Mouse (Mus musculus) frontal cortex, postnatal 14 days (tissue): ENCODE data around the gene Hspbap1.

Experiments used
- DNase-seq, 2 experiments: peaks; one replicate each; pipeline ENCODE4 v3.0.0; 2022; ENCODE audit warnings: low spot score in 2 of 2

Gene Hspbap1

DNA sequence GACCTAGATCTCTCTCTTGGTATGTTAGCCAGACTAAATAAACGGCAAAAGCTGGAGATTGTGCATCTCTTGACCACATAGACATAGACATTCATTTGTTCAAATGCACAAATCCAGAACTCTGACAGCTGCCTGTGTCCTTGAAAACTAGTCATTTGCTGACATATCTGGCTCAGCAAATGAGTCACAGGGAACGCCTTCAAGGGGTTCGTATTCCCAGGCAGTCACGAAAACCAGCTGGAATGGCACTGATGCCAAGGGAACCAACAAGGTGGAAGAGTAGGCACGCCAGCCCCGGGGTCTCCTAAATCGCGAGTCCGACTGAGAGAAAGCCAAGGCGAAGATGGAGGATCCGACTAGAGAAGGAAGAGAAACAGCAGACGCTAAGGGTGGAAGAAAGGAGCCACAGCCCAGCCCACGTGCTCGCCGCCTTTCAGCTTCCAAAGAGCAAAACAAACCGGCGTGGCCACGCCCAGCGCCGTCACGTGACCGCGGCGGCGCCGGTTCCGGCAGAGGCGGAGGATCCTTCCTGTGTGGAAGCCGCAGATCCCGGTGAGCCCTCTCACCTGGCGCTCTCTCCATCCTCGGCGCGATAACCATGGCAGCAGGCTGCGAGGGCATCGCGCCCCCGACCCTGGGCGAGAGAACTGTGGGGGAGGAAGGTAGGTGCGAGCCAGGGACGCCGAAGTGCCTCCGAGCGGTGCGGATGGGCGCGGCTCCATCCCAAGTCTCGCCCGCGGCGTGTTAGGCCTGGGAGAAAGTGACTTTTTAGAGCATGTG, at the start of gene Hspbap1:
Hspbap1 (plus strand) TSS at position 498 of the 780 bp plus-strand sequence.
- peak; percentile 80 to 91 for DNase-seq

GRCm38 (mm10) chr16:35724561-35724960, 45.6 kb upstream of the Hspbap1 start:
- no peak for DNase-seq

DNA sequence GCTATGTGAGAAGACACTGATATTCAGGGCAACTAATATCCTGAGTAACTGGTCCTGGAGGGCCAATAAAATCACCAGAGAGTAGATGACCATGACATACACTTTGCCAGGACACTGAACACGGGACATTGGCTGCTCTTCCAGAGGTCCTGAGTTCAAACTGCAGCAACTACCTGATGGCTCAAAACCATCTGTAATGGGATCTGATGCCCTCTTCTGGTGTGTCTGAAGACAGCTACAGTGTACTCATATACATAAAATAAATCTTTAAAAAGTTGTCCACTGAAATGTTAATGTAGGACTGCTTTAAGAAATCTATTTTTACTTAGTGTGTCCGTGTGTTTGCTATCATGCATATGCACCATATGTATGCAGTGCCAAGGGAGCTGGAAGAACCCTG, 43.6 kb upstream of the Hspbap1 start:
- DNase-seq = no peak

- no peak for DNase-seq
These were observed 40.9 kb upstream of the Hspbap1 start for GRCm38 (mm10) chr16:35729151-35729738.

DNA sequence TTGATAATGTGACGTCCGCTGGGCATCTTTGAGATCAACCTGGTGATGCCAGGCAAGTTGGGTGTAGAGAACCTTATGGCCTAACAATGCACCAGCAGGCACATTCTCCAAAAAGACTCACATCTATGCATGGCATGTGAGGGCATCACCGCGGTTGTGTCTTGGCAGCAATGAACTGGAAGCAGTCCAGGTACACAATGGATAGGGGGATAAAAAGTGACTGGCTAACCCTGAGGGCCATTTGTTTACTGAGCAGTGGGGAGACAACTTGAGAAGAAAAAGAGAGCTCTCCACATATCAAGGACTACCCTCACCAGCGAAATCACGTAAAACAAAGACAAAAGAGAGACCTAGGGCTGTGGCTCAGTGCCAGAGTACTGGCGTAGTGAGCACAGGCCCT, 38.1 kb upstream of the Hspbap1 start:
- DNase-seq = no peak

DNA sequence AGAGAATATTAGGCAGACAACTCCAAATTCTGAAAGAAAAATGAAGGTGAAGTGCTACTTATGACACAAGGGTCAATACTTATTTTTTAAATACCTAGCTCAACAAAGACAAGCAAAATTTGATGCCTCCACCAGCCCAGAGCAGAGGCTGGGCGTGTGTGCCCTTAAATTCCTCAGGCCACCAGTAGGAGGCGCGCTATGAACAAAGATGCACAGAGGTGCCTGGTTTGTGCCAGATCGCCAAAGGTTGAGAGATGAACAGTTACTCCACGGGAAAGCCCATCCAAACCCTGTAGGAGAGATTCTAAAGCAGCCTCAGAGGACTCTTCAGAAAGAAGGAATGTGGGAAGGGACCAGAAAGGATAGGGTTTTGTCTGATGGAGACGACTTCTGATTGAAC, 36.1 kb upstream of the Hspbap1 start:
- peak in 1 of 2 experiments; percentile 42 for DNase-seq

GRCm38 (mm10) chr16:35738096-35738767, 31.9 kb upstream of the Hspbap1 start:
- DNase-seq = no peak

DNA sequence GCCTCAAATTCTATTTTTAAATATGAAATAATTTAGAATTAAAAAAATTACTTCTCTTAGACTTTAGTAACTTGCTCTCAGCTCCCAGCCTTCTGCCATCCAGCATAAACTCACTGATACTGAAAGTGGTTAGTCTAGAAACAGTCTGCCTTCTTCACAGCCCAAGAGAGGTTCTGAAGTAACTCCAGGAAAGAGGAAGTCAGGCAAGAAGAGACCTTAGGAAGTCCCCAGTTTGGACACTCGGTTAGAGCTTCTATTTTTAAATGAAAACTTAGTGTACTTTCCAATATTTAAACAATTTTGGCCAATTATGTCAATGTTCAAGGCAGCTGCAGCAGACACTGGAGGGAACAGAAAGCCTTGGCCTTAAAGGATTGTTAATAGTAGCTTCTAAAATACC, 30.6 kb upstream of the Hspbap1 start:
- DNase-seq = no peak

- DNase-seq = no peak
These were observed 29.8 kb upstream of the Hspbap1 start for GRCm38 (mm10) chr16:35740357-35740756.

DNA sequence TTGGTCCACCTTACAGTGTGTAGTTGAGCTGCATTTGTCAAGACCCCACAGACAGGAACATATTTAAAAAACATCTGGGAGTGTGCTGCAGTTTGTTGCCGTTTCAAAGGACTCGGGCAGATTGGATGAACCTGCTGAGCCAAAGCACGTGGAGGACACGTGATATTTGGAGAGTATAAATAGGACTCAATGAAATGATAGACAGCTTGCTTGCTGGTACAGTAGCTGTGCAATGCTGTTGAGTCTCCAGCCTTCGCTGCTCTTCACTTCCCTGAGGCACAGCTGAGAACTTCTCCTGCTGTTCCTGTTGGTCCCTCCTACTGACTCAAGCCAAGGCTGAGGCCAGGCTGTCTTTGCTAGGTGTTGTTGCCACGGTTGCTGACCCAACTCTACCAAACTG, 29.2 kb upstream of the Hspbap1 start:
- DNase-seq = no peak

GRCm38 (mm10) chr16:35741621-35742020, 28.6 kb upstream of the Hspbap1 start:
- no peak for DNase-seq

DNA sequence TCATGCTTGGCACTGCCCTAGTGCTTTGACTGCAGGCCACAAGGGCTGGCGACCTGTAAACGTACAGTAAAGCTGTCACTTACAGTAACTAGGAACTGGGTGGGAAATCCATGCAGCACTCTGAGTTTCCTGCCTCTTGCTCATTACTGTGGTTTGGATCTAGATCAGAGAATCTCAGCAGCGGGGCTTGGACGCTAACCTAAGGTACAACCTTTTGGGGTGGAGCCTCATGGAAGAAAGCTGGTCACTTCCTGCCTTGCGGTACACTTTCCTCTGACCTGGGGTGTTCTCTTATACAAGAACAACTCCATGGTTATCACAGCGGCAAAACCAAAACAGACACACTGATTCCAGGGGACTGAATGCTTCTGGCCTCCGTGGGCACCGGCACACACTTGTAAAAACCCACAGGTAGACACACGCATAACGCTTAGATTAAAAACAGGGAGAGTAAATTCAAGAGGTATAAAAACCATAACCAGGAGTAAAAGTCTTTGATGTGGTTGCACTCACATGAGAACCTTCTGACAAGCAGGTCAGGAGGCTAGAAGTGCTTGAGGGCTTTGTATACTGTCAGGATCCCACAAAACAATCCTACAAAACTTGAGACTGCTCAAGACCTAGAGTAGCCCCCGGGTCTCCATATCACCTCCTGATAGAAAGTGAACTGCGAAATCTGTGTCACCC, 27.8 kb upstream of the Hspbap1 start:
- no peak for DNase-seq

DNA sequence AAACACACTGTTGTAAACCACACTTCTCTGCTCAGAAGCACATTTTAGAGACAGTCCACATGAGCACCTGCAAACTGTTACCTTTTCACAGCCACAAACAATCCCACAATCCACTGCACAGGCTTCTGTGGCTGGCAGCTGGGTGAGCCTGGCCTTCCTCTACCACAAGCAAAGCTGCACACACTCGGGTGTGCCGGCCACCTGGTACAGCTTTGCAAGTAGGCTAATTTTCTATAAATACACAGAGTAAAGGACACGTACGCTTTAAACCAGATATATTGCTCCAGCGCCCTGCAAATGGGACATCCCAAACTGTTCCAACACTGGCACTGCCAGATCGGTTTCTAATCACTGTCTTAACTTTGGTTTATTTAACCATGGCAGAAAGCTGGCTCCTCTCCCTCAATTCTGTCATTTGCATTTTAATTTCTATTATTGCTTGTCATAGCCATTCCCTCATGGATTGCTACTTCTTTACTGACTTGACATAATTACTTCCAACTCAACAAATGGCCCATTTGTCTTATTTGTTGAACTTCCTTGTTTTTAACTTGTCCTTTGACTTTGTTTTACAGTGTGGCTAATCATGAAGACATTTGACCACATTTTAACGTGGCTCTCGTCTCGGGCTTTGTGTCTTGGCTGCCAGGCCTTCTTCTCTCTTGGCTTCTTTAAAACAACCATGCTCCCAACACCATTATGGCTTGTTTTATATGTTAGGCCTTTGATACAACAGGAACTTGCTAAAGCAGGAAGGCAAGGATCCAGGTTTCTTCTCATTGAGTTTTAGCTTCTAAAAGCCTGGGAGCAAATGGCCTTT, 22.5 kb upstream of the Hspbap1 start:
- no peak for DNase-seq

DNA sequence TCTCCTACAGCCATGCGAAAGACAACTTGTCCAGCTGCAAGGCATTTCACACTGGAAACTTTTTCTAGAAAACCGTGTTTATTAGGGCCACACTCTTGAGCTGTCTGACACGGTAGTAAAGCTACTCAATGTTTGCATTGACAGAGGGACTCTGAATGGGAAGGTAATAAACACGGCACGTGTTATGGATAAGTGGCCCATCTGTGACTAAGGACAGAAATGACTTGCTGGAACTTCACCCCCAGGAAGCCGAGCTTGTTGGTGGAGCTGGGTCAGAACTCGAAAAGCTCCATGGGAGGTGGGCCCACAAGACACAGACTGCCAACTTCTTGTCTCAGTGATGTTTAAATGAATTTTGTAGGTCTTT, 22.0 kb upstream of the Hspbap1 start:
- no peak for DNase-seq

GRCm38 (mm10) chr16:35749385-35749784, 20.8 kb upstream of the Hspbap1 start:
- no peak for DNase-seq

- no peak for DNase-seq
These were observed 18.3 kb upstream of the Hspbap1 start for GRCm38 (mm10) chr16:35751841-35752240.

DNA sequence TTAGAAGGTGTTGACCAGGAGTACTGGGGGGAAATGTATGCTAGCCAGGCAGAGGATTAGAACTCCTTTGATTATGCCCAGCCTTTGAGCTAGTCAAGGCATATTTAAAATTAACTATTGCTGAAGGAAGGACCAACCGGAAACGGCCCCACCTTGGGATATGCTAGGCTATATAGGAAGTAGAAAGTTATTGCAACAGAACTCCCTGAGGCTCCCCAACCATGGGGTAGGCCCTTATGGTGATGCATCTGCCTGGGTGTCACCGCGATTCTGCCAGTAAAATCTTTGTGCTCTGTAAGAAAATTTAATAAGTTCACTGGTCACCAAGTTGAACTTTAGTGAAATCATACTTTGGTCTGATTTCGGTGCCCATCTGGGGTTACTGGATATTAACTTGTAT, 16.2 kb upstream of the Hspbap1 start:
- no peak for DNase-seq

- no peak for DNase-seq
These were observed 14.5 kb upstream of the Hspbap1 start for GRCm38 (mm10) chr16:35755502-35756334.

- no peak for DNase-seq
These were observed 13.5 kb upstream of the Hspbap1 start for GRCm38 (mm10) chr16:35756697-35757096.

GRCm38 (mm10) chr16:35759401-35759800, 10.8 kb upstream of the Hspbap1 start:
- no peak for DNase-seq
